Mouse (Mus musculus): ENCODE measurements around the gene Aff3.

The Aff3 gene

DNA sequence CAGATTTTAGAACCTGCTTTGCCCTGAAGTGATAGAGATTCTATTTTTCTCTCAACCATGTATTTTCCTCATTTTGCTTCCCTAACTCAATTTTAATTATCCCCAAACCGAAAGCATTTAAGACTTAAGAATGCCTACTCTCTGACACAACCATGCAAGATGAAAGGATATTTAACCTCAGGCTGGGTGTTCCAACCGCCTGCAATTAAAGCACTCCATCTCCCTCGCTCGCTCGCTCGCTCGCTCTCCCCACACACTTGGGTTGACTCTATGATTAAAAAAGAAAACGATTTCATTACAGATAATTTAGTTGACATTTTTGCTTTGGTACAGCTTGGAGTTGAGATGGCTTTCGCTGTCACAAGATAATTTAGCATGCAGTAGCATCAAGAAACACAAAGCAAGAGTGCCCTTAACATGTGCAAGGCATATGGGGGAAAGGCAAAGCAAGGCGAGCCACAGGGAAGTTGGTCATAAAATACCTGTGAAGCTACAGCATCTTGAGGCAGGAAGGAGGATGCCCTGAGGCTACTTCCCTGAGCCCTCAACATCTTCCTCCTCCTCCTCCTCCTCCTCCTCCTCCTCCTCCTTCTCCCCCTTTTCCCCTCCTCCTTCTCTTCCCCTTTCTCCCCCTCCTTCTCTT lies 167.7 kb downstream of the Aff3 start:
- no peak for DNase-seq (ENCODE audit: low spot score in 2 of 2)

- DNase-seq (ENCODE audit: low spot score in 2 of 2): no peak
These were observed 169.5 kb downstream of the Aff3 start for GRCm38 (mm10) chr1:38495284-38495683.

DNA sequence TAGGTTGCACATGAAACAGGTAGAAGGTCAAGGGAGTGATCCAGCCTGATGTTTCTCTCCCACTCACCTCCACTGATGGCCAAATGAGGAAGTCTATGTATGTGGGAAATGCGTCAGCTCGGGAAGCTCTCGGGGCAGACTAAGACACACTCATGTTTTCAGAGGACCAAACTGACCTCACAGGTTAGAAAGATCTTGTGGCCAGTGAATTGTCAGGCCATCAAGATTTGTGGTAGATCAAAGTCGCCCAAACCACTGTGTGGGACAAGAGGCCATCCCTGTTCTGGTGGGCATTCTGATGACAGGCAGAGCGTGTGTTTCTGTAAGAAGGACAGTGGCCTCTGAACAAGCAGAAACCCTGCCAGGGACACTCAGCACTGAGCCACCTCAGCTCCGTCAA lies 175.0 kb downstream of the Aff3 start:
- no peak for DNase-seq (ENCODE audit: low spot score in 2 of 2)

GRCm38 (mm10) chr1:38488667-38489210 lies 176.0 kb downstream of the Aff3 start:
- no peak for DNase-seq (ENCODE audit: low spot score in 2 of 2)

DNA sequence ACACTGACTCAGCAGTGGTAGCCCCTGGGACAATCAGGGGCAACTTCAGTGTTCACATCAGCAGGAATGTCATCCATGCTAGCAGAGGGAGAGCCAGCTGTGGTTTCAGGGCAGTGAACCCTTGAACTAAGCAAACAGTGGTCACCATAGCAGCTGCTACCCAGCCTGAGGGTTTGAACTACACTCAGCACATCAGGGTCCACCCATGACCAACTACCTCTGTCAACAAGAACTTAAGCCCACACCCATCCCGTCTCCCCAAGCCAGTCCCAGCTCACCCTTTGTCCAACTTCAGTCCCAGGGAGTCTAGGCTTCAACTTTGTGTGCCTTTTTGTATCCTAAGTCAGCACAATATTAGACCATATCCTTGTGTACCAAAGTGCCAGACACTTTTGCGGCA lies 176.9 kb downstream of the Aff3 start:
- DNase-seq (ENCODE audit: low spot score in 2 of 2): no peak

DNA sequence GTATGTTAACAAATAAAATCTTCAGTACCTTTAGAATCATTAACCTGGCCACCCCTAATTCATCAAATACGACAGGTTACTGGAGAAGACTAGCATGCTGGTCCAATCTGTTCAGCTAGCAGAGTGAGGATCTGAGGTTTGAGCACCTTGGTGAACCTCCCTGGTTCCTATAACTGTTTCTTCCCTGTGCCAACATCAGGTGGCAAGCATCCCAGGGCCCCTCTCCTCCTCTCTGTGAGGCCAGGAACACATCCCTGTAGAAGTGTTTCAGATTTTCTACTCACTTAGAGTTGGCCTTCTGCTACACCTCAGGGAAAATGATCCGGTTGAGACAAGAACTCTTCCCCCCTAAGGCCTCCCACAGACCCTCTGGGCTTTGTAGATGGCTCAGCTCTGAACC lies 181.6 kb downstream of the Aff3 start:
- no peak for DNase-seq (ENCODE audit: low spot score in 2 of 2)

GRCm38 (mm10) chr1:38478246-38478743 lies 186.5 kb downstream of the Aff3 start:
- DNase-seq (ENCODE audit: low spot score in 2 of 2): no peak

GRCm38 (mm10) chr1:38470817-38471216 lies 193.9 kb downstream of the Aff3 start:
- no peak for DNase-seq (ENCODE audit: low spot score in 2 of 2)

GRCm38 (mm10) chr1:38470166-38470565 lies 194.6 kb downstream of the Aff3 start:
- no peak for DNase-seq (ENCODE audit: low spot score in 2 of 2)

GRCm38 (mm10) chr1:38467305-38468083 lies 197.3 kb downstream of the Aff3 start:
- DNase-seq (ENCODE audit: low spot score in 2 of 2): no peak

GRCm38 (mm10) chr1:38456719-38457269 lies 208.0 kb downstream of the Aff3 start:
- DNase-seq (ENCODE audit: low spot score in 2 of 2): no peak

- no peak for DNase-seq (ENCODE audit: low spot score in 2 of 2)
These were observed 209.8 kb downstream of the Aff3 start for GRCm38 (mm10) chr1:38454921-38455320.

DNA sequence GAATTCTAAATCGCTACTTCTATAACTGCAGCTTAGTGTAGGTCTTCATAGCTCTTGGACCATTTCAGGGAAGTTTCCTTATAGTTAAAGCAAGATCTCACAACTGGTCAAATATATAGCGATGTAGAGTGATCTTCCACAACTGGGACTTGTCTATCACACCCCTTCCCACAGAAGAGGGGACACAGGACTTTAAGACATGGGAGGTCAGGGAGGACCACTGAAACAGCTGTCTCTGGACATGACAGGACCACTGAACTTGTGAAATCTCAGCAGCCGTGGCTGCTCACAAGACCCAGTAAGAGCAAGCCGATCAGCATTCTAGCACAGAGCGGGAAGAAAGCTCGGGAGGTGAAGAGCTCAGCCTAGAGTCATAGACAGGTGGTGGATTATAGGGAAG lies 213.4 kb downstream of the Aff3 start:
- no peak for DNase-seq (ENCODE audit: low spot score in 2 of 2)

GRCm38 (mm10) chr1:38450677-38451076 lies 214.1 kb downstream of the Aff3 start:
- no peak for DNase-seq (ENCODE audit: low spot score in 2 of 2)

GRCm38 (mm10) chr1:38449816-38450478 lies 214.8 kb downstream of the Aff3 start:
- DNase-seq (ENCODE audit: low spot score in 2 of 2): no peak

DNA sequence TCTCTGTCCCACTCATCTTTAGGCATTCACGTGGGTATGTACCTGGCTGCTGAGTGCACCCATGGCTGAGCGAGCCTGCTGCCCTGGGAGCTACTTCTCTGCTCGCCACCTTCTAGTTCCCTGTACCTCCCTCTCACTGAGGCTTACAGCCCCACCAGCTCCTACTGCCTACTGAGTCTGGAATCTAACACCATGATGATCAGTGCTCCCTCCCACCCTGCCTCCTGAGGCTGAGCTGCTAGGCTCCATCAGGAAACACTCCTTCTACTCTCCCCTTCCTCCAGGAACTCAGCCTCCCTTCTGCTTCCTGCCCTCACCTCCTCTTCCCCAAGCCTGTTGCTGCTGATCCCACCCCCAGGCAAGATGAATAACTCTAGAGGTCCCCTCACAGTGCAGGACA lies 215.9 kb downstream of the Aff3 start:
- DNase-seq (ENCODE audit: low spot score in 2 of 2): no peak

GRCm38 (mm10) chr1:38447581-38447980 lies 217.2 kb downstream of the Aff3 start:
- DNase-seq (ENCODE audit: low spot score in 2 of 2): no peak

- no peak for DNase-seq (ENCODE audit: low spot score in 2 of 2)
These were observed 218.5 kb downstream of the Aff3 start for GRCm38 (mm10) chr1:38446152-38446820.

DNA sequence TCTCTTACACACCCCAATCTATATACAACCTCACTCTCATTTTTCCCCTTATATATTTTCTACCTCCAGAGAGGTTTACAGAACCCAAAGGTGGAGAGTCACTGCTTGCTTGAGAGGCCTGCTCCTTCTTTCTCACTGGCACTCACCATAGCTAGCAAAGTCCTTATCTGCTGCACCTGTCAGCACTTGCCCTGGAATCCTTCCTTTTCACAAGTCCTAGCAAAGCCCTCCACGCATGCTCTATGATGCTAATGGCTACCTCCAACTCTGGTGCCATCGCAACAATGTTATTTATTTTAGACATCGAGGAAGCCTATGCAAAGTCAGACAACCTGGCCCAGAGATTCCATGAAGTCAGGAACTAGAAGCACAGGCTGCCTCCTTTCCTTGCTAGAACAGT lies 221.9 kb downstream of the Aff3 start:
- peak; percentile 24 to 41 for DNase-seq (ENCODE audit: low spot score in 2 of 2)

GRCm38 (mm10) chr1:38442479-38442878 lies 222.3 kb downstream of the Aff3 start:
- no peak for DNase-seq (ENCODE audit: low spot score in 2 of 2)

DNA sequence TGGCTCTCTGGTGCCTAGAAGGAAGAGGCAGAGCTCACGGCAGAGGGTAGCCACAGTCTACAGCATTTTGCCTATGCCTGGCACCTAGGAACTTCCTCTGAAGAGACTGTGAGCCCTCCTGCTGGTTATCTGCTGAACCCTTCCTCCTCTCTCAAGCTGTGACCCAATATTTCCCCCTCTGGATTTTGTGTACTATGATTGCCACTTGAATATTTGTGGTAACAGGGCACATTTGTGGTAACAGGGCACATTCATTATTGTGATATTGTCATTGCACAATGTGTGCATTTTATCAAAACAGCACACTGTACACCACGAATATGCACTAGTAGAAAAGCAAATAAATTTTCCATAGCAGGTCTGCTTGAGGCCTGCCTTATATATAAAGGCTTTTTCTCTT lies 223.0 kb downstream of the Aff3 start:
- no peak for DNase-seq (ENCODE audit: low spot score in 2 of 2)

- DNase-seq (ENCODE audit: low spot score in 2 of 2): no peak
These were observed 224.3 kb downstream of the Aff3 start for GRCm38 (mm10) chr1:38440471-38440815.
